Mouse (Mus musculus): ENCODE data around the gene Dcun1d5. TPM values are rescaled to one million over a fixed set of nuclear protein-coding genes. Genes with fewer than 3 reads are reported as not detected.
"Not testable (repeated sequence)": the region's sequence is repeated elsewhere in the genome, so short reads cannot be mapped to it uniquely, and the experiment has no call there.

The Dcun1d5 gene
- 10 to 100 TPM; 81.1 to 89.9 TPM for total RNA-seq (2021)
- long read RNA-seq, experiment 1, transcript Dcun1d5-202 (8 exons, 2,421 nt) = major isoform, 130 of 206 reads
- long read RNA-seq, experiment 1, partial matches to known transcripts = 61 of 206 reads
- long read RNA-seq, experiment 1, other reads (novel, unspliced or antisense) = 11 of 206 reads
- long read RNA-seq, experiment 2, transcript Dcun1d5-202 (8 exons, 2,421 nt) = major isoform, 72 of 145 reads
- long read RNA-seq, experiment 2, partial matches to known transcripts = 65 of 145 reads
- long read RNA-seq, experiment 2, other reads (novel, unspliced or antisense) = 5 of 145 reads

GRCm38 (mm10) chr9:7184172-7184896, at the start of gene Dcun1d5, which contains the start of gene Dync2h1:
Dcun1d5 (plus strand) TSS chr9:7184520.
Dync2h1 (minus strand) TSS chr9:7184446.
- peak; percentile 97 for DNase-seq

- DNase-seq = no peak
These were observed 29.9 kb upstream of the Dcun1d5 start for GRCm38 (mm10) chr9:7154391-7154790.

GRCm38 (mm10) chr9:7158605-7159004, 25.7 kb upstream of the Dcun1d5 start:
- no peak for DNase-seq

- DNase-seq = no peak
These were observed 24.6 kb upstream of the Dcun1d5 start for GRCm38 (mm10) chr9:7159718-7160117.

GRCm38 (mm10) chr9:7160688-7161087, 23.6 kb upstream of the Dcun1d5 start:
- DNase-seq = no peak

GRCm38 (mm10) chr9:7167339-7167998, 16.9 kb upstream of the Dcun1d5 start:
- DNase-seq = no peak

GRCm38 (mm10) chr9:7173756-7174155, 10.6 kb upstream of the Dcun1d5 start:
- no peak for DNase-seq

- peak; percentile 89 for DNase-seq
These were observed 7.4 kb upstream of the Dcun1d5 start for GRCm38 (mm10) chr9:7176618-7177610.

GRCm38 (mm10) chr9:7184897-7185291, 574 bp downstream of the Dcun1d5 start:
- peak; percentile 64 for DNase-seq

GRCm38 (mm10) chr9:7190694-7191093, 6.4 kb downstream of the Dcun1d5 start:
- not testable (repeated sequence) for DNase-seq

- peak; percentile 4 for DNase-seq
These were observed 31.9 kb downstream of the Dcun1d5 start for GRCm38 (mm10) chr9:7216240-7216639.

- DNase-seq = no peak
These were observed 36.7 kb downstream of the Dcun1d5 start for GRCm38 (mm10) chr9:7221024-7221423.

GRCm38 (mm10) chr9:7221460-7221859, 37.1 kb downstream of the Dcun1d5 start:
- DNase-seq = no peak

- no peak for DNase-seq
These were observed 54.3 kb downstream of the Dcun1d5 start for GRCm38 (mm10) chr9:7238619-7239018.

GRCm38 (mm10) chr9:7239967-7240366, 55.6 kb downstream of the Dcun1d5 start:
- DNase-seq = no peak

GRCm38 (mm10) chr9:7252797-7253654, 68.7 kb downstream of the Dcun1d5 start:
- DNase-seq = no peak
